Mouse (Mus musculus) MEL (cell line): ENCODE data around the gene Cyb5r4.

Experiments used
- CTCF ChIP-seq, 3 experiments: IDR thresholded peaks in 2 of 3; conservative IDR thresholded peaks in 1 of 3; 2 replicates each; pipeline ENCODE4 v1.5.1; 2011 to 2012; ENCODE audit warnings: low read length in 3 of 3, low read depth in 2 of 3, mild to moderate bottlenecking in 2 of 3, improper control_type of control experiment in 1 of 3, inconsistent platforms in 1 of 3, mixed read lengths in 1 of 3, moderate library complexity in 1 of 3; ENCODE audit not compliant: control insufficient read depth in 1 of 3, insufficient read depth in 1 of 3, poor library complexity in 1 of 3, severe bottlenecking in 1 of 3
- GABPA ChIP-seq: IDR thresholded peaks from 2 replicates; pipeline ENCODE4 v1.6.1; 2012; ENCODE audit warnings: low read depth, mild to moderate bottlenecking, inconsistent platforms, low read length, improper control_type of control experiment, moderate library complexity
- MYB ChIP-seq: IDR thresholded peaks from 2 replicates; pipeline ENCODE4 v1.6.1; 2011; ENCODE audit warnings: mild to moderate bottlenecking, low read depth, low read length, improper control_type of control experiment
- POLR2A ChIP-seq, 2 experiments: IDR thresholded peaks; 2 replicates each; pipeline ENCODE4 v1.6.1; 2011 to 2012; ENCODE audit warnings: low read length in 2 of 2, mild to moderate bottlenecking in 2 of 2, control low read depth in 1 of 2, improper control_type of control experiment in 1 of 2, low read depth in 1 of 2, moderate library complexity in 1 of 2; ENCODE audit not compliant: control insufficient read depth in 1 of 2, insufficient read depth in 1 of 2, poor library complexity in 1 of 2
- RCOR1 ChIP-seq: IDR thresholded peaks from 2 replicates; pipeline ENCODE4 v1.6.1; 2012; ENCODE audit warnings: low read depth, mild to moderate bottlenecking, inconsistent platforms, low read length, improper control_type of control experiment
- TCF12 ChIP-seq: IDR thresholded peaks from 2 replicates; pipeline ENCODE4 v1.6.1; 2014; ENCODE audit warnings: low read depth, mild to moderate bottlenecking, inconsistent platforms, low read length, improper control_type of control experiment, moderate library complexity
- UBTF ChIP-seq: IDR thresholded peaks from 2 replicates; pipeline ENCODE4 v1.6.1; 2012; ENCODE audit warnings: low read depth, mild to moderate bottlenecking, inconsistent platforms, low read length, improper control_type of control experiment, moderate library complexity, borderline replicate concordance; ENCODE audit not compliant: insufficient read depth

- no peak for TF ChIP-seq GABPA
- no peak for TF ChIP-seq TCF12
- TF ChIP-seq RCOR1 = no peak
- TF ChIP-seq CTCF (IDR thresholded peaks at IDR 0.05 in 2 of 3, conservative IDR thresholded peaks at IDR 0.05 in 1 of 3; ENCODE audit: control insufficient read depth in 1 of 3, insufficient read depth in 1 of 3, low read depth in 2 of 3, low read length in 3 of 3, poor library complexity in 1 of 3, severe bottlenecking in 1 of 3) = no peak
- no peak for TF ChIP-seq POLR2A (IDR thresholded peaks at IDR 0.05; ENCODE audit: control insufficient read depth in 1 of 2, insufficient read depth in 1 of 2, low read depth in 1 of 2, low read length in 2 of 2, poor library complexity in 1 of 2)
- TF ChIP-seq UBTF = no peak
- TF ChIP-seq MYB = no peak
Observed at GRCm38 (mm10) chr9:87068160-87068559, 46.3 kb downstream of the Cyb5r4 start.
